Mouse (Mus musculus) liver, postnatal 0 days (tissue): ENCODE results near the gene Fam129a.

Source experiments
- CTCF ChIP-seq: sonication (generic); IDR thresholded peaks from 2 replicates; pipeline ENCODE4 v1.5.1; 2016; ENCODE audit warnings: antibody characterized with exemption, low read depth
- EP300 ChIP-seq: IDR thresholded peaks from 2 replicates; pipeline ENCODE4 v1.6.1; 2016; ENCODE audit warnings: antibody characterized with exemption, low read depth, mild to moderate bottlenecking

- TF ChIP-seq CTCF: no peak
- TF ChIP-seq EP300: no peak
Observed at GRCm38 (mm10) chr1:151680971-151681370, 110.0 kb downstream of the Fam129a start.
